Mouse (Mus musculus) heart, embryonic 13.5 days (tissue): ENCODE data around the gene Bmpr2. TPM values are rescaled to one million over a fixed set of nuclear protein-coding genes. Genes with fewer than 3 reads are reported as not detected.

ENCODE experiments used
- ATAC-seq: fragments of 200-750 bp; cut with Nextera tagmentation; 2 replicates; pipeline ENCODE4 v1.8.0; 2017; ENCODE audit warnings: moderate TSS enrichment; ENCODE audit not compliant: insufficient number of reproducible peaks, low FRiP score, low TSS enrichment; ENCODE audit errors: extremely low read depth
- H3K27ac ChIP-seq: fragments of 300-500 bp; sonication (generic); replicated peaks from 2 replicates; pipeline ENCODE4 v1.5.1; 2015; ENCODE audit warnings: moderate library complexity, mild to moderate bottlenecking, inconsistent platforms
- H3K27me3 ChIP-seq: fragments of 300-500 bp; sonication (generic); replicated peaks from 2 replicates; pipeline ENCODE4 v1.6.1; 2015; ENCODE audit warnings: mild to moderate bottlenecking, inconsistent platforms
- H3K36me3 ChIP-seq: fragments of 300-500 bp; sonication (generic); 2 replicates; pipeline ENCODE4 v1.6.1; 2015; ENCODE audit warnings: mild to moderate bottlenecking, inconsistent platforms
- H3K4me1 ChIP-seq: fragments of 300-500 bp; sonication (generic); 2 replicates; pipeline ENCODE4 v1.6.1; 2015; ENCODE audit warnings: inconsistent platforms
- H3K4me2 ChIP-seq: fragments of 300-500 bp; sonication (generic); 2 replicates; pipeline ENCODE4 v1.6.1; 2015; ENCODE audit warnings: inconsistent platforms, mild to moderate bottlenecking, moderate library complexity
- H3K4me3 ChIP-seq: fragments of 300-500 bp; sonication (generic); 2 replicates; pipeline ENCODE4 v1.5.1; 2015; ENCODE audit warnings: moderate library complexity, mild to moderate bottlenecking, inconsistent platforms
- H3K9ac ChIP-seq: fragments of 300-500 bp; sonication (generic); 2 replicates; pipeline ENCODE4 v1.6.1; 2015; ENCODE audit warnings: inconsistent platforms, mild to moderate bottlenecking, moderate library complexity
- H3K9me3 ChIP-seq: fragments of 300-500 bp; sonication (generic); 2 replicates; pipeline ENCODE4 v1.6.1; 2016; ENCODE audit warnings: inconsistent platforms
- WGBS: fragments of 180-500 bp; shearing (Covaris S2); methylation state at CpG from one replicate; pipeline ENCODE4 v1.1.7; 2015; ENCODE audit warnings: mixed read lengths; 5-methylcytosine and 5-hydroxymethylcytosine counted together
- polyA plus RNA-seq: library from polyadenylated mRNA; unstranded; fragments of >200 nt; fragmentation: Nextera tagmentation; extraction: Ambion mirVana; gene quantifications from 2 replicates; pipeline ENCODE4 v1.2.1, GENCODE M21; 2015

Gene Bmpr2
- polyA plus RNA-seq, 1 experiment from 2014 or later = 6.1 TPM

DNA sequence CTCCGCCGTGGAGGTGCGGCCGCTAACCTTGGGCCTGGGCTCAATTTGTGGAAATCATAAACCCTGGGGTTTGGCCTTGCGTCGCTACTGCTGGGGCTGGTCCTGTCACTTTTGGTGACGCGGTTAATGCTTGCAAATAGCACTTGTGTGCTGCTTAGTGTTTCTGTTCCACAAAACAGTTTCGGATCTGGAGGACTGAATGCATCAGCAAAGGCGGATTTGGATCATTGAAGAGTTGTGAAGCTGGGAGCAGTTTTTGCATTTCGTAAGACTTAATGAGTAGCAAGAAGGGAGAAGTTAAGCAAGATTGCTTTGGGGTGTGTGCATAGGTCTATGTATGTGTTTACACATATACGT lies 150.6 kb downstream of the Bmpr2 start:
- ATAC-seq = no peak
- no peaks in the 10 kb centered on the region for H3K27me3 ChIP-seq
- peak overlapping the region; percentile 92 for H3K27ac ChIP-seq
- peak overlapping the region; percentile 96 for H3K9ac ChIP-seq
- 3% methylated on average over 12 of the region's 12 CpGs for WGBS
- no peaks in the 10 kb centered on the region for H3K9me3 ChIP-seq
- peaks cover 32% of the 10 kb centered on the region for H3K4me1 ChIP-seq
- no peaks in the 10 kb centered on the region for H3K36me3 ChIP-seq
- peak overlapping the region; percentile 99 for H3K4me3 ChIP-seq
- peak overlapping the region; percentile 79 for H3K4me2 ChIP-seq

DNA sequence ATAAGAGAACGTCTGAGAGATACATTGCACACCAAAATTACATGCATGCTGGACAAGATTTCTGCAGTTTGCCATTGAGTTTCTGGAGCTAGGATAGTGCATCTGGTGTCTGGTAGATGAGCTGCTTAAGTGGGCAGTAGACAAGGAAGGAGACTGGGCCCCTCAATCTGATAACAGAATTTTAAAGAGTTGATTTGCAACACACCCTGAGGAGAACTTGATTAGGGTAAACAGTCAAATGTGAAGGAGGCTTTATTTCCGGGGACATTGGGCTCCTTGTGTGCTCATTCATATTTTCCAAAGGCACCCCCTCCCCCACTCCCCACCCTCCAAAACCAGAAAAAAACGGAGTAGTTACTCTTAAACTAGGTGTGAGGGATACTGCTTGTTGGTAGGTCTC lies 151.6 kb downstream of the Bmpr2 start:
- Histone ChIP-seq H3K36me3 (no peaks in the 10 kb centered on the region), H3K27ac (no peak overlapping the region), H3K9me3 (no peaks in the 10 kb centered on the region), H3K4me2 (peak overlapping the region; percentile 79), H3K27me3 (no peaks in the 10 kb centered on the region), H3K4me1 (peaks cover 32% of the 10 kb centered on the region), H3K9ac (peak overlapping the region; percentile 96; the same call in 1 of the 2 replicates), H3K4me3 (peak overlapping the region; percentile 99)
- WGBS = 56% methylated on average over 3 of the region's 3 CpGs
- no peak for ATAC-seq

DNA sequence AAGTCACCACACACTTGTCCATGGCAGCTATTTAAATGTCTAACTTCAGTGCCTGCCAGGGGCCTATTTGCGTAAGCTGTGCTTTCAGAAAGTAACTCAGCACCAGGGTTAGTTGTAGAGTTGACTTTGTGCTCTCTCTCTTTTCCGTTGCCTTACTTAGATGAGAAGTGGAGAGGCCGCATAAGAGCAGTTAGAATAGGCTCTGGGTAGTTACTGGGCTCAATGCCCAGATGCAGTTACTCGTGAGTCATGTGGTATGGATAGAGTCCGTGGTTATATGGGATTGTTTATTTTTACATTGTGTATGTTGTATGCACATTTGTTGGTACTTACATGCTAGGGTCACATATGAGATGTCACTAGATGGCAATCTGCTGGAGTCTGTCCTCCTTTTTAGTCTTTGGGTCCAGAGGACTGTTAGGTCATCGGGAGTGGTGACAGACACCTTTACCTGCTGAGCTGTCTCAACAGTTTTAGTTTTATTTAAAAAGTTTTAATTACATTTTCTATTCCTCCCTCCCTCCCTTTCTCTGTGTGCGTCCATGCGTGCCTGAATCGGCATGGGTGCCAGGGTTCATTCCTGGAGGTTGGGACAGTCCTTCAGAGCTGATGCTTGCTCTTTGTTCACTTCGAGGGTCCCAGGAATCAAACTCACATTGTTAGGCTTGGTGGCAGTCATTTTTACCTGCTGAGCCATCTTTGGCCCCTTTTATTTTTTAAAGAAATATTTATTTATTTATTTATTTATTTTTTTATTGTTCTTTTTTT lies 152.8 kb downstream of the Bmpr2 start:
- peak overlapping the region; percentile 30 for H3K4me2 ChIP-seq
- no peaks in the 10 kb centered on the region for H3K27me3 ChIP-seq
- no peak for ATAC-seq
- H3K9ac ChIP-seq = peak overlapping the region; percentile 58; the same call in 1 of the 2 replicates
- H3K9me3 ChIP-seq = no peaks in the 10 kb centered on the region
- peaks cover 32% of the 10 kb centered on the region for H3K4me1 ChIP-seq
- 61% methylated on average over 10 of the region's 10 CpGs for WGBS
- peak overlapping the region; percentile 64 for H3K27ac ChIP-seq
- no peak overlapping the region for H3K4me3 ChIP-seq
- H3K36me3 ChIP-seq = no peaks in the 10 kb centered on the region

DNA sequence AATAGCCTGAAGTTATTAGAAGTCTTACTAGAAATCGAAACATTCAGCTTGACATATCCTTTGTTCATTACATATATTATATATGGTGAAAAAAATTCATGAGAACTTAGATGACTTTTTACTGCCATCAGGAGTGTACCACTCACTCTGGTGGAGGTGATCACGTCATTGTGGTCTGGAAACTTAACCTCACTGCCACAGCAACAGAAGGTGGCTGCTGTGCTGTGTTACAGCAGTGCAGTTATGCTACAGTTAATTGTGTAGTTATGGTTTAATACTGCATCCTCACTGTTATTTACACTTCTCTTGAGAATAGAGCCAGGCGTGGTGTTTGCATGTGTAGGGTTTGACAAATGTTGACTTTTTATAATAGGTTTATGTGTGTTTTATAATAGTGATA lies 154.2 kb downstream of the Bmpr2 start:
- Histone ChIP-seq H3K9ac (no peak overlapping the region), H3K4me3 (no peak overlapping the region), H3K4me1 (peaks cover 32% of the 10 kb centered on the region), H3K27ac (no peak overlapping the region), H3K27me3 (no peaks in the 10 kb centered on the region), H3K36me3 (no peaks in the 10 kb centered on the region), H3K9me3 (no peaks in the 10 kb centered on the region), H3K4me2 (no peak overlapping the region)
- 75% methylated on average over 3 of the region's 3 CpGs for WGBS
- ATAC-seq = no peak

- H3K4me3 ChIP-seq = no peak overlapping the region
- no peaks in the 10 kb centered on the region; the same call in 1 of the 2 replicates for H3K36me3 ChIP-seq
- ATAC-seq = no peak
- H3K27ac ChIP-seq = no peak overlapping the region
- no peaks in the 10 kb centered on the region for H3K27me3 ChIP-seq
- no peaks in the 10 kb centered on the region for H3K9me3 ChIP-seq
- H3K4me1 ChIP-seq = peaks cover 32% of the 10 kb centered on the region
- no peak overlapping the region for H3K9ac ChIP-seq
- H3K4me2 ChIP-seq = no peak overlapping the region
Observed at GRCm38 (mm10) chr1:59918075-59918474, 154.9 kb downstream of the Bmpr2 start.

DNA sequence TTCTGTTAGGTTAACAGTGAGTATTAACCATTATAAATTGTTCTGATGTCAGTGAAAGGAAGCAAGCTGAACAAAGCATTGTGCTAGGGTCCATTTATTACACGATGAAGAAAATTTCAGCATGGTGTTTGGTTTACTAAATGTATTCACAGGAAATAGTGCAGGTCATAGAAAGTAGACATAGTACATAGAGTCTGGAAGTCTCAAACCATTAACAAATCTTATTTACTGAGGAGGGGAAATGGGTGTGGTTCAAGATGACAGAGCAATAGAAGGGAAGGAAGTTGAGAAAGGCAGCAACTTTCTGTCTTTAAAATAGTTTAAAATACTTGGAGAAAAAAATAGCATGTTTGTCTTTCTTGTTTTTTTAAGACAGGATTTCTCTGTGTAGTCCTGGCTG lies 160.0 kb downstream of the Bmpr2 start:
- no peak overlapping the region for H3K4me3 ChIP-seq
- H3K9ac ChIP-seq = no peak overlapping the region
- ATAC-seq = no peak
- H3K4me1 ChIP-seq = peaks cover 5% of the 10 kb centered on the region
- no peak overlapping the region for H3K27ac ChIP-seq
- 70% methylated on average over 1 of the region's 1 CpGs for WGBS
- no peaks in the 10 kb centered on the region for H3K9me3 ChIP-seq
- H3K27me3 ChIP-seq = no peaks in the 10 kb centered on the region
- H3K36me3 ChIP-seq = peaks cover 2% of the 10 kb centered on the region
- H3K4me2 ChIP-seq = no peak overlapping the region

DNA sequence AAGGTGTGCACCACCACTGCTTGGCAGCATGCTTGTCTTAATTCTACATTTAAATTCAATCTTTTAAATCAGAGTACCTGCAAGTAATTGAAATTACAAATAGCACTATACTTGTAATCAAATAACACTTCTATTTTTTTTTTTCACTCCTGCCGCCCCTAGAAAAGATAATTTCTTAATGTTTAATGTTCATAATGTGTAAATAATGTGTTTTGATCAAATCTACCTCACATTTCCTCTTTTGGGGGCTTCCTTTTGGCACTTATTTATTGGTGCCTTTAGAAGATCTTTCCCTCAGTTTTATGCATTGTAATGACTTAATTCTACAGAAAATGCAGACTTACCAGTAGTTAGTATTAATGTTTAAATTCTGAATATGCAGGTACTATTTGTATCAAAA lies 160.5 kb downstream of the Bmpr2 start:
- H3K4me3 ChIP-seq = no peak overlapping the region
- H3K9me3 ChIP-seq = no peaks in the 10 kb centered on the region
- no peak for ATAC-seq
- no peak overlapping the region for H3K4me2 ChIP-seq
- no peak overlapping the region for H3K9ac ChIP-seq
- no peaks in the 10 kb centered on the region for H3K27me3 ChIP-seq
- peaks cover 3% of the 10 kb centered on the region; the same call in 1 of the 2 replicates for H3K4me1 ChIP-seq
- H3K27ac ChIP-seq = no peak overlapping the region
- WGBS = 76% methylated on average over 1 of the region's 1 CpGs
- H3K36me3 ChIP-seq = peaks cover 4% of the 10 kb centered on the region

- H3K36me3 ChIP-seq = peaks cover 4% of the 10 kb centered on the region
- H3K9me3 ChIP-seq = no peaks in the 10 kb centered on the region
- no peak overlapping the region for H3K4me2 ChIP-seq
- no peak overlapping the region for H3K27ac ChIP-seq
- no peak overlapping the region for H3K9ac ChIP-seq
- WGBS = 100% methylated on average over 2 of the region's 2 CpGs
- peaks cover 3% of the 10 kb centered on the region; the same call in 1 of the 2 replicates for H3K4me1 ChIP-seq
- no peak for ATAC-seq
- H3K27me3 ChIP-seq = no peaks in the 10 kb centered on the region
- no peak overlapping the region for H3K4me3 ChIP-seq
Observed at GRCm38 (mm10) chr1:59924411-59924810, 161.2 kb downstream of the Bmpr2 start.

DNA sequence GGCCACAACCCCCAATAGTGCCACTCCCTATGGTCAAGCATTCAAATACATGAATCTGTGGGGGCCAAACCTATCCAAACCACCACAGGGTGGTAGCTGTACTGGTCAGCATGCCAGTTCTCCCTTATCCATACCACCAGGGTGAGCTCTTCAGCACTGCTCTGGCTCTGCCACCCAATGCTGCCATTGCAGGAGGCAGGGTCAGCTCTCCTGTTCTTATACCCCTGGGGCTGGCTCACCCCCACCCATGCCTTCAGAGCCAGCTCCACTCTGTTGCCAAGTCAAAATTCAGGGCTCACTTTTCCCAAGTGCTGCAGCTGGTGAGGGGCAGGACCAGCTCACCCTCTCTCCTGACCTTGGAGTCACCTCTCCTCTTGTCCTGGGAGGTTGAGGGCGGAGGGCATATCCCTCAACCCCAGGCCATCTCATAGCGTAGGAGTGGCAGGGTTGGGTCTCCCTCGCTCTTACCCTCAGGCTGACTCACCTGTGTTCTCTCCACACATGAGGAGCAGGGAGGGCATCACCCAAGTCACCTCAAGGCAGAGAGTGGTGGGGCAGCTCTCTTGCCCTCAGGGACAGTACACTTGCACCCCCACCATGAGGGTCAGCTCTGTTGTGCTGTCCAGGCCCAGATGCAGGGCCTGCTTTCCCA lies 162.9 kb downstream of the Bmpr2 start:
- no peak overlapping the region for H3K4me3 ChIP-seq
- peaks cover 4% of the 10 kb centered on the region for H3K36me3 ChIP-seq
- no peak overlapping the region for H3K27ac ChIP-seq
- H3K4me1 ChIP-seq = peaks cover 6% of the 10 kb centered on the region
- no peak overlapping the region for H3K9ac ChIP-seq
- ATAC-seq = no peak
- H3K9me3 ChIP-seq = no peaks in the 10 kb centered on the region
- WGBS = 81% methylated on average over 3 of the region's 3 CpGs
- no peak overlapping the region for H3K4me2 ChIP-seq
- H3K27me3 ChIP-seq = no peaks in the 10 kb centered on the region

GRCm38 (mm10) chr1:59927131-59927680 lies 164.0 kb downstream of the Bmpr2 start:
- Histone ChIP-seq H3K4me1 (peaks cover 7% of the 10 kb centered on the region), H3K4me3 (no peak overlapping the region), H3K36me3 (peaks cover 4% of the 10 kb centered on the region), H3K27me3 (no peaks in the 10 kb centered on the region), H3K9me3 (no peaks in the 10 kb centered on the region), H3K27ac (no peak overlapping the region), H3K9ac (no peak overlapping the region), H3K4me2 (no peak overlapping the region)
- WGBS = 87% methylated on average over 2 of the region's 2 CpGs
- no peak for ATAC-seq
